Mouse (Mus musculus) lung, embryonic 15.5 days (tissue): Measurements from ENCODE around the gene Psen2. TPM values are rescaled to one million over a fixed set of nuclear protein-coding genes. Genes with fewer than 3 reads are reported as not detected.

Source experiments
- ATAC-seq: fragments of 200-750 bp; cut with Nextera tagmentation; 2 replicates; pipeline ENCODE4 v1.8.0; 2017; ENCODE audit warnings: moderate number of reproducible peaks, borderline replicate concordance; ENCODE audit not compliant: low FRiP score, low TSS enrichment; ENCODE audit errors: extremely low read depth
- H3K27ac ChIP-seq: fragments of 300-500 bp; sonication (generic); 2 replicates; pipeline ENCODE4 v1.5.1; 2015; ENCODE audit warnings: moderate library complexity, mild to moderate bottlenecking, inconsistent platforms
- H3K27me3 ChIP-seq: fragments of 300-500 bp; sonication (generic); 2 replicates; pipeline ENCODE4 v1.6.1; 2015; ENCODE audit warnings: inconsistent platforms
- H3K36me3 ChIP-seq: fragments of 300-500 bp; sonication (generic); 2 replicates; pipeline ENCODE4 v1.6.1; 2015; ENCODE audit warnings: inconsistent platforms
- H3K4me1 ChIP-seq: fragments of 300-500 bp; sonication (generic); 2 replicates; pipeline ENCODE4 v1.6.1; 2015; ENCODE audit warnings: inconsistent platforms
- H3K4me2 ChIP-seq: fragments of 300-500 bp; sonication (generic); 2 replicates; pipeline ENCODE4 v1.6.1; 2015; ENCODE audit warnings: inconsistent platforms, mild to moderate bottlenecking, moderate library complexity
- H3K4me3 ChIP-seq: fragments of 300-500 bp; sonication (generic); 2 replicates; pipeline ENCODE4 v1.5.1; 2015; ENCODE audit warnings: mild to moderate bottlenecking, inconsistent platforms
- H3K9ac ChIP-seq: fragments of 300-500 bp; sonication (generic); 2 replicates; pipeline ENCODE4 v1.6.1; 2015; ENCODE audit warnings: inconsistent platforms
- H3K9me3 ChIP-seq: fragments of 300-500 bp; sonication (generic); 2 replicates; pipeline ENCODE4 v1.6.1; 2016; ENCODE audit warnings: inconsistent platforms
- WGBS: fragments of 180-500 bp; shearing (Covaris S2); methylation state at CpG from one replicate; pipeline ENCODE4 v1.1.7; 2015; 5-methylcytosine and 5-hydroxymethylcytosine counted together
- polyA plus RNA-seq: library from polyadenylated mRNA; unstranded; fragments of >200 nt; fragmentation: Nextera tagmentation; extraction: Ambion mirVana; gene quantifications from 2 replicates; pipeline ENCODE4 v1.2.1, GENCODE M21; 2015

Gene Psen2
- polyA plus RNA-seq, 1 experiment from 2014 or later, result 10.4 TPM

- Histone ChIP-seq H3K27me3 (no peaks in the 10 kb centered on the region; the same call in 1 of the 2 replicates), H3K9me3 (no peaks in the 10 kb centered on the region), H3K4me2 (peak overlapping the region; percentile 98), H3K9ac (peak overlapping the region; percentile 66), H3K4me1 (peaks cover 20% of the 10 kb centered on the region), H3K27ac (peak overlapping the region; percentile 63), H3K36me3 (no peaks in the 10 kb centered on the region), H3K4me3 (peak overlapping the region; percentile 87)
- WGBS, result 1% methylated on average over 39 of the region's 39 CpGs
- peak; percentile 95 for ATAC-seq
Observed at GRCm38 (mm10) chr1:180256138-180256674, 7.0 kb downstream of the Psen2 start.

GRCm38 (mm10) chr1:180255294-180256117 is 7.7 kb downstream of the Psen2 start:
- peak overlapping the region; percentile 63 for H3K27ac ChIP-seq
- peak overlapping the region; percentile 87 for H3K4me3 ChIP-seq
- peaks cover 13% of the 10 kb centered on the region for H3K4me1 ChIP-seq
- WGBS, result 3% methylated on average over 33 of the region's 33 CpGs
- peak overlapping the region; percentile 66 for H3K9ac ChIP-seq
- H3K27me3 ChIP-seq, result no peaks in the 10 kb centered on the region; the same call in 1 of the 2 replicates
- no peaks in the 10 kb centered on the region for H3K36me3 ChIP-seq
- H3K9me3 ChIP-seq, result no peaks in the 10 kb centered on the region
- no peak; the same call in 1 of the 2 replicates for ATAC-seq
- H3K4me2 ChIP-seq, result peak overlapping the region; percentile 98

- H3K4me3 ChIP-seq, result no peak overlapping the region
- no peaks in the 10 kb centered on the region for H3K36me3 ChIP-seq
- ATAC-seq, result no peak
- H3K27me3 ChIP-seq, result no peaks in the 10 kb centered on the region; the same call in 1 of the 2 replicates
- 79% methylated on average over 5 of the region's 5 CpGs for WGBS
- no peak overlapping the region for H3K27ac ChIP-seq
- H3K4me1 ChIP-seq, result peaks cover 14% of the 10 kb centered on the region
- H3K9ac ChIP-seq, result no peak overlapping the region
- no peak overlapping the region for H3K4me2 ChIP-seq
- H3K9me3 ChIP-seq, result no peaks in the 10 kb centered on the region
Observed at GRCm38 (mm10) chr1:180254316-180254715, 8.9 kb downstream of the Psen2 start.

GRCm38 (mm10) chr1:180252656-180253190 is 10.5 kb downstream of the Psen2 start:
- WGBS, result 77% methylated on average over 11 of the region's 11 CpGs

GRCm38 (mm10) chr1:180251176-180252048 is 11.8 kb downstream of the Psen2 start:
- Histone ChIP-seq H3K4me3 (no peak overlapping the region), H3K4me1 (peaks cover 15% of the 10 kb centered on the region), H3K27ac (no peak overlapping the region), H3K4me2 (no peak overlapping the region), H3K9me3 (no peaks in the 10 kb centered on the region), H3K27me3 (no peaks in the 10 kb centered on the region; the same call in 1 of the 2 replicates), H3K9ac (no peak overlapping the region), H3K36me3 (no peaks in the 10 kb centered on the region)
- WGBS, result 69% methylated on average over 10 of the region's 10 CpGs
- ATAC-seq, result no peak

More at GRCm38 (mm10) chr1:180252656-180253190, 10.5 kb downstream of the Psen2 start:
- Histone ChIP-seq H3K4me1 (peaks cover 19% of the 10 kb centered on the region), H3K9ac (no peak overlapping the region), H3K36me3 (no peaks in the 10 kb centered on the region), H3K4me2 (no peak overlapping the region), H3K27me3 (no peaks in the 10 kb centered on the region; the same call in 1 of the 2 replicates), H3K4me3 (no peak overlapping the region), H3K9me3 (no peaks in the 10 kb centered on the region), H3K27ac (no peak overlapping the region)
- ATAC-seq, result no peak

- H3K4me1 ChIP-seq, result peaks cover 13% of the 10 kb centered on the region
- H3K4me3 ChIP-seq, result no peak overlapping the region
Observed at GRCm38 (mm10) chr1:180250441-180250830, 12.8 kb downstream of the Psen2 start.

GRCm38 (mm10) chr1:180249666-180250440 is 13.4 kb downstream of the Psen2 start:
- WGBS, result 19% methylated on average over 20 of the region's 20 CpGs
- peak; percentile 64; the same call in 1 of the 2 replicates for ATAC-seq
- Histone ChIP-seq H3K27me3 (no peaks in the 10 kb centered on the region; the same call in 1 of the 2 replicates), H3K36me3 (no peaks in the 10 kb centered on the region), H3K9me3 (no peaks in the 10 kb centered on the region), H3K4me1 (peaks cover 7% of the 10 kb centered on the region), H3K4me3 (no peak overlapping the region), H3K9ac (no peak overlapping the region), H3K27ac (no peak overlapping the region), H3K4me2 (0 out of 2 replicates have a peak overlapping the region, but pooled peaks have one; percentile 4)

More at GRCm38 (mm10) chr1:180250441-180250830, 12.8 kb downstream of the Psen2 start:
- no peaks in the 10 kb centered on the region for H3K9me3 ChIP-seq
- H3K27ac ChIP-seq, result no peak overlapping the region
- H3K4me2 ChIP-seq, result 0 out of 2 replicates have a peak overlapping the region, but pooled peaks have one; percentile 4
- 51% methylated on average over 8 of the region's 8 CpGs for WGBS
- no peaks in the 10 kb centered on the region; the same call in 1 of the 2 replicates for H3K27me3 ChIP-seq
- H3K9ac ChIP-seq, result no peak overlapping the region
- no peaks in the 10 kb centered on the region for H3K36me3 ChIP-seq
- ATAC-seq, result no peak

GRCm38 (mm10) chr1:180248593-180249146 is 14.6 kb downstream of the Psen2 start:
- H3K4me2 ChIP-seq, result no peak overlapping the region
- H3K9me3 ChIP-seq, result no peaks in the 10 kb centered on the region
- H3K4me1 ChIP-seq, result peaks cover 7% of the 10 kb centered on the region
- H3K36me3 ChIP-seq, result no peaks in the 10 kb centered on the region
- ATAC-seq, result no peak
- H3K4me3 ChIP-seq, result no peak overlapping the region
- WGBS, result 50% methylated on average over 7 of the region's 7 CpGs
- H3K27me3 ChIP-seq, result no peaks in the 10 kb centered on the region
- no peak overlapping the region for H3K27ac ChIP-seq
- no peak overlapping the region for H3K9ac ChIP-seq

GRCm38 (mm10) chr1:180247901-180248300 is 15.3 kb downstream of the Psen2 start:
- WGBS, result 53% methylated on average over 7 of the region's 7 CpGs
- no peaks in the 10 kb centered on the region for H3K9me3 ChIP-seq
- H3K4me1 ChIP-seq, result peaks cover 7% of the 10 kb centered on the region
- no peak overlapping the region for H3K9ac ChIP-seq
- H3K36me3 ChIP-seq, result no peaks in the 10 kb centered on the region
- ATAC-seq, result no peak
- no peak overlapping the region for H3K4me2 ChIP-seq
- H3K4me3 ChIP-seq, result no peak overlapping the region
- H3K27ac ChIP-seq, result no peak overlapping the region
- H3K27me3 ChIP-seq, result no peaks in the 10 kb centered on the region

GRCm38 (mm10) chr1:180245741-180246507 is 17.3 kb downstream of the Psen2 start:
- Histone ChIP-seq H3K4me1 (peaks cover 7% of the 10 kb centered on the region), H3K27me3 (no peaks in the 10 kb centered on the region), H3K4me3 (no peak overlapping the region), H3K9ac (no peak overlapping the region), H3K4me2 (no peak overlapping the region), H3K9me3 (no peaks in the 10 kb centered on the region), H3K36me3 (no peaks in the 10 kb centered on the region), H3K27ac (no peak overlapping the region)
- WGBS, result 49% methylated on average over 13 of the region's 13 CpGs
- ATAC-seq, result no peak
